Mouse (Mus musculus): ENCODE data around the gene Kcnq4.

DNA sequence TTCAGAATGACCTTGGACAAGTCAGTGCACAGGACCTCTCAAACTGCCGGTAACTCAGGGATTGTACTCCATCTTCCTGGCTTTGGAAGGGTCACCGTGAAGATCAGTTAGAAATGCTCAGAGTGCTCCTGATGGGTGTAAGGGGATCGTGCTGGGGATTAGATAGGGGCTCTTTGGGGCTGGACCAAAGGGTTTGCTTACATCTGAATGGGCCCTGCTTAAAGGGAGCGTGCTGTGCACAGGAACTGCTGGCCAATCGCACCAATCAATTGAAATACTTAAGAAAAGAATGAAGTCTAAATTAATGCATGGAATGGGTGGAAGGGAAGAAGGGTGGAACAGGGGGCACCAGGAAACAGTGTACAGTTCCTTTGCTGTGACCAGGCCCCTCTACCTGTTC, 7.4 kb upstream of the Kcnq4 start:
- no peak for TF ChIP-seq CTCF (IDR thresholded peaks at IDR 0.05)
- no peak for TF ChIP-seq EP300 (IDR thresholded peaks at IDR 0.05)
